Comparison of ENCODE assay signal across 25 mouse cellular contexts in genomic region chr16:31169596-31169995, GRCm38 (mm10). TPM values are rescaled to one million over a fixed set of nuclear protein-coding genes. Genes with fewer than 3 reads are reported as not detected.
DNase-seq lines count a peak whose midpoint lies in the region; ATAC-seq and TF ChIP-seq lines count a peak whose summit lies in the region.
"Had no signal": no experiment of that assay in that cellular context is flagged by ENCODE, and none has a peak within 500 bp of the region (broad histone marks: within the 10 kb centered on the region; RNA-seq: fewer than 3 reads in every experiment).

No protein-coding gene starts in this region.

- no peak for TF ChIP-seq CTCF in E14TG2a.4 (conservative IDR thresholded peaks at IDR 0.05; ENCODE audit: low read length)
- TF ChIP-seq CTCF in intestine, postnatal 0 days (IDR thresholded peaks at IDR 0.05; ENCODE audit: low read depth), result no peak
- no peak for TF ChIP-seq CTCF in cerebellum, adult 2 months (IDR thresholded peaks at IDR 0.05; ENCODE audit: borderline replicate concordance, insufficient read depth, low read depth, low read length)

- ATAC-seq in inflammation-experienced regulatory T-cells, adult 6 months, result no peak
- ATAC-seq in intestine, postnatal 0 days, result no peak
- ATAC-seq: activated CD4-positive, CD25-positive, alpha-beta regulatory T cell, adult 4 months; forebrain, embryonic 14.5 days; forebrain, embryonic 16.5 days; Patski had no signal

- DNase-seq in ES-CJ7 (ENCODE audit: low read depth, low spot score) (peak; percentile 81), R1 (ENCODE audit: low read depth, low spot score) (peak; percentile 59)
- no peak for DNase-seq in cerebellum, adult 2 months
- DNase-seq: adrenal gland, adult 8-10 months; adrenal gland, postnatal 14 days; adrenal gland, postnatal 36 days; cerebellum, adult 11-12 months; cerebellum, adult 8-10 months; cerebellum, adult 9-11 months; cerebellum, postnatal 14 days; cerebellum, postnatal 36 days; embryo, embryonic 11 days had no signal

- peaks cover 70% of the 10 kb centered on the region for H3K4me1 ChIP-seq in E14TG2a.4 (replicated peaks; ENCODE audit: low read depth, low read length)
- H3K4me1 ChIP-seq in intestine, postnatal 0 days (replicated peaks; ENCODE audit: control insufficient read depth, insufficient read depth, low read length), result peaks cover 4% of the 10 kb centered on the region
- peaks cover 7% of the 10 kb centered on the region for H3K4me1 ChIP-seq in cerebellum, adult 2 months (ENCODE audit: control insufficient read depth, insufficient read depth, low read length)

- no peak overlapping the region for H3K4me2 ChIP-seq in intestine, postnatal 0 days (replicated peaks; ENCODE audit: low read depth)
- H3K4me2 ChIP-seq: embryonic facial prominence, embryonic 13.5 days; embryonic facial prominence, embryonic 15.5 days; forebrain, embryonic 12.5 days had no signal

- no peak for TF ChIP-seq POLR2A in cerebellum, adult 2 months (IDR thresholded peaks at IDR 0.05; ENCODE audit: borderline replicate concordance, insufficient read depth, low read length)

- H3K36me3 ChIP-seq in E14TG2a.4 (ENCODE audit: insufficient read depth, low read length), result no peaks in the 10 kb centered on the region
- H3K36me3 ChIP-seq in intestine, postnatal 0 days (ENCODE audit: control insufficient read depth, insufficient read depth), result no peaks in the 10 kb centered on the region
- H3K36me3 ChIP-seq: embryonic facial prominence, embryonic 13.5 days; embryonic facial prominence, embryonic 15.5 days; forebrain, embryonic 10.5 days; forebrain, embryonic 12.5 days; G1E had no signal

- H3K4me3 ChIP-seq in E14TG2a.4 (replicated peaks; ENCODE audit: low read length), result peak overlapping the region; percentile 30; the same call in 1 of the 2 replicates
- no peak overlapping the region for H3K4me3 ChIP-seq in intestine, postnatal 0 days (ENCODE audit: low read depth, low read length)
- H3K4me3 ChIP-seq in cerebellum, adult 2 months (replicated peaks; ENCODE audit: insufficient read depth, low read depth, low read length), result no peak overlapping the region
- H3K4me3 ChIP-seq: embryonic facial prominence, embryonic 13.5 days; embryonic facial prominence, embryonic 15.5 days; erythroblast, embryonic 14.5 days; forebrain, embryonic 10.5 days; forebrain, embryonic 12.5 days had no signal

- no peak overlapping the region for H3K27ac ChIP-seq in intestine, postnatal 0 days (ENCODE audit: low read depth, low read length)
- H3K27ac ChIP-seq in cerebellum, adult 2 months (ENCODE audit: insufficient read depth, low read length), result no peak overlapping the region
- H3K27ac ChIP-seq: embryonic facial prominence, embryonic 13.5 days; embryonic facial prominence, embryonic 15.5 days; forebrain, embryonic 10.5 days; forebrain, embryonic 12.5 days had no signal

- no peaks in the 10 kb centered on the region for H3K27me3 ChIP-seq in E14TG2a.4 (ENCODE audit: insufficient read depth, low read length)
- no peaks in the 10 kb centered on the region for H3K27me3 ChIP-seq in intestine, postnatal 0 days (replicated peaks; ENCODE audit: control insufficient read depth, insufficient read depth, low read length)
- no peaks in the 10 kb centered on the region for H3K27me3 ChIP-seq in cerebellum, adult 2 months (ENCODE audit: control insufficient read depth, insufficient read depth, low read length)
- H3K27me3 ChIP-seq: embryonic facial prominence, embryonic 13.5 days; embryonic facial prominence, embryonic 15.5 days; forebrain, embryonic 12.5 days; Patski had no signal

- H3K9ac ChIP-seq in intestine, postnatal 0 days (ENCODE audit: low read depth, low read length), result no peak overlapping the region
- H3K9ac ChIP-seq: embryonic facial prominence, embryonic 13.5 days; embryonic facial prominence, embryonic 15.5 days; forebrain, embryonic 12.5 days had no signal

- no peaks in the 10 kb centered on the region for H3K9me3 ChIP-seq in E14TG2a.4 (ENCODE audit: low read length)
- no peaks in the 10 kb centered on the region for H3K9me3 ChIP-seq in intestine, postnatal 0 days (ENCODE audit: control insufficient read depth)
- H3K9me3 ChIP-seq: embryonic facial prominence, embryonic 13.5 days; embryonic facial prominence, embryonic 15.5 days; forebrain, embryonic 10.5 days; forebrain, embryonic 12.5 days; G1E had no signal

RNA-seq across cellular contexts. Expression of gene Acap2, which starts 31.4 kb away (rescaled TPM):
- 10 to 100 TPM; 10.7 to 13.1 (median 11.1) TPM for polyA plus RNA-seq in inflammation-experienced regulatory T-cells, adult 6 months (2017; shearing (Covaris generic))
- polyA plus RNA-seq in intestine, postnatal 0 days (2015; fragmentation: Nextera tagmentation; extraction: Ambion mirVana), result 10.6 and 12.4 TPM in 2 replicates
- polyA plus RNA-seq in cerebellum, adult 2 months (2012; rRNA removed), result 36.9 and 38.9 TPM in 2 replicates

Comparison
In these comparisons a context has a peak if more than half of its experiments do, and no peak if none do; other contexts are left out.
1. DNase-seq: peak in ES-CJ7 (single experiment) and R1 (single experiment); none in cerebellum, adult 2 months (0 of 2).